Mouse (Mus musculus) hindbrain, embryonic 14.5 days (tissue): ENCODE data around the gene Tubg2. TPM values are rescaled to one million over a fixed set of nuclear protein-coding genes. Genes with fewer than 3 reads are reported as not detected.

ENCODE experiments used
- ATAC-seq: fragments of 200-750 bp; cut with Nextera tagmentation; 2 replicates; pipeline ENCODE4 v1.8.0; 2017; ENCODE audit warnings: moderate number of reproducible peaks, mild to moderate bottlenecking, moderate TSS enrichment, moderate library complexity; ENCODE audit not compliant: low FRiP score
- DNase-seq: peaks from one replicate; pipeline ENCODE4 v3.0.0-alpha.2; 2015; ENCODE audit warnings: low spot score
- H3K27ac ChIP-seq: fragments of 300-500 bp; sonication (generic); 2 replicates; pipeline ENCODE4 v1.5.1; 2014; ENCODE audit warnings: mild to moderate bottlenecking, moderate library complexity
- H3K27me3 ChIP-seq: fragments of 300-500 bp; sonication (generic); 2 replicates; pipeline ENCODE4 v1.6.1; 2014; ENCODE audit warnings: mild to moderate bottlenecking, low read length, mixed read lengths; ENCODE audit not compliant: control insufficient read depth, insufficient read depth
- H3K36me3 ChIP-seq: fragments of 300-500 bp; sonication (generic); replicated peaks from 2 replicates; pipeline ENCODE4 v1.6.1; 2014; ENCODE audit not compliant: control insufficient read depth, insufficient read depth
- H3K4me1 ChIP-seq: fragments of 300-500 bp; sonication (generic); replicated peaks from 2 replicates; pipeline ENCODE4 v1.6.1; 2014; ENCODE audit warnings: antibody characterized with exemption, low read length, mixed read lengths; ENCODE audit not compliant: control insufficient read depth, insufficient read depth
- H3K4me2 ChIP-seq: fragments of 300-500 bp; sonication (generic); replicated peaks from 2 replicates; pipeline ENCODE4 v1.6.1; 2014; ENCODE audit warnings: mild to moderate bottlenecking, moderate library complexity
- H3K4me3 ChIP-seq: fragments of 300-500 bp; sonication (generic); replicated peaks from 2 replicates; pipeline ENCODE4 v1.5.1; 2014; ENCODE audit warnings: mild to moderate bottlenecking, low read length
- H3K9ac ChIP-seq: fragments of 300-500 bp; sonication (generic); 2 replicates; pipeline ENCODE4 v1.6.1; 2014
- H3K9me3 ChIP-seq: fragments of 300-500 bp; sonication (generic); 2 replicates; pipeline ENCODE4 v1.6.1; 2016; ENCODE audit warnings: low read length; ENCODE audit not compliant: control insufficient read depth
- WGBS: fragments of 180-500 bp; shearing (Covaris S2); extraction: QIAGEN DNeasy Blood & Tissue Kit; methylation state at CpG from one replicate; pipeline ENCODE4 v1.1.7; 2014; 5-methylcytosine and 5-hydroxymethylcytosine counted together
- polyA plus RNA-seq: library from polyadenylated mRNA; unstranded; fragments of >200 nt; fragmentation: Nextera tagmentation; extraction: Ambion mirVana; gene quantifications from 2 replicates; pipeline ENCODE4 v1.2.1, GENCODE M21; 2014

Tubg2 gene
- polyA plus RNA-seq, 1 experiment from 2014 or later: 48.6 TPM

DNA sequence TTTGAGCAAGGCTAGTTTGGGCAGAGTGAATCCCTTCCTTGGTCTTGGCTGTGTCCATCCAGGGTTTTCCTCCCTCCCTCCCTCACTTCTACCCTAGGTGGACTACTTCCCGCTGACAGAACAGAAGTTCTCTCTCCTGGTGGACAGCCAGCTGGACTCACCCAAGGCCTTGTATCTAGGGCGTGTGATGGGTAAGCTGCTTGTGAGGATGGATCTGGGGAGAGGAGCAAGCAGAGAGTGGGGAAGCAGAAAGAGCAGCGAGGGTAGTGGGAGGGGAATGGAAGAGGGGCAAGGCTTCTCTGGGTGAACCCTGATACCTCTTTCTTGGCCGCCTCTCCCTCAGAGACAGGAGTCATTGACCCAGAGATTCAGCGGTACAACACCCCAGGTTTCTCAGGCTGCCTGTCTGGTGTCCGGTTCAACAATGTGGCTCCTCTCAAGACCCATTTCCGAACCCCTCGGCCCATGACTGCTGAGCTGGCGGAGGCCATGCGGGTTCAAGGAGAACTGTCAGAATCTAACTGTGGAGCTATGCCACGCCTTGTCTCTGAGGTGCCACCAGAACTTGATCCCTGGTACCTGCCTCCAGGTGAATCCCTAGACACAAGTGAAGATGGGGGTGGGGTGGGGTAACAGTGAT is 32.6 kb downstream of the Tubg2 start:
- Histone ChIP-seq H3K27ac (no peak overlapping the region), H3K4me1 (peaks cover 18% of the 10 kb centered on the region), H3K4me3 (no peak overlapping the region), H3K9ac (no peak overlapping the region), H3K27me3 (no peaks in the 10 kb centered on the region), H3K9me3 (no peaks in the 10 kb centered on the region), H3K36me3 (peaks cover 2% of the 10 kb centered on the region; the same call in 1 of the 2 replicates), H3K4me2 (no peak overlapping the region)
- no peak for ATAC-seq
- DNase-seq: no peak
- WGBS: 86% methylated on average over 11 of the region's 11 CpGs

DNA sequence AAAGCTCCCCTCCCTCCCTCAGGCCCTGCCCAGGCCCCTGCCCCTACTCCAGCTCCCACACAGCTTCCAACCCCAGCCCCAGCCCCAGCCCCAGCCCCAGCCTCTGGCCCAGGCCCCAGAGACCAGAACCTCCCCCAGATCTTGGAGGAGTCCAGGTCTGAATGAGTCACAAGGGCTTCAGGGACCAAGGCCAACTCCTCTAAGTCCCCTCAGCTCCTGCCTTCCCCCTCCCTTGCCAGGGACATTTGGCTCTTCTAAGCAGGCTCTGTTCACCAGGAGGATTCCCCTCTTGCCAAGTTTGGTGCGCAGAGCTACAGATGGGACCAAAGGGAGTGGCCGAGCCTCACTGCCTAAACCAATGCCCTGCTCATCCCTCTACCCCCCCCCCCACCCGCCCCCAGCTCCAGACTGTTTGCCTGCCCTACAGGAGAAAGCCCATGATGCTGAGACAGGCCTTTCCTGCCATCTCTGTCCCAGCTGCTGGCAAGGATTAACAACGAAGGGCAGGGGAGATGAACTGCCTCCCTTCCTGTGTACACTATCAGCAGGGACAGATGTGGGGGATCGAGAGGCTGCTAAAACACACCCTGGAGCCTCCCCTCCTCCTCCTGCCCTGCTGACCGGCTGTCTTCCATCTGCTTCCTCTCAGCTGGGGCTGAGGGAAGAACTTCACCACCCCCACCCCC is 33.9 kb downstream of the Tubg2 start:
- DNase-seq: peak; percentile 51
- WGBS: 11% methylated on average over 6 of the region's 6 CpGs
- Histone ChIP-seq H3K27me3 (no peaks in the 10 kb centered on the region), H3K9me3 (no peaks in the 10 kb centered on the region), H3K9ac (no peak overlapping the region; the same call in 1 of the 2 replicates), H3K4me2 (no peak overlapping the region), H3K4me3 (no peak overlapping the region), H3K27ac (peak overlapping the region; percentile 70), H3K4me1 (peaks cover 18% of the 10 kb centered on the region), H3K36me3 (peaks cover 10% of the 10 kb centered on the region; the same call in 1 of the 2 replicates)
- peak; percentile 81 for ATAC-seq

DNA sequence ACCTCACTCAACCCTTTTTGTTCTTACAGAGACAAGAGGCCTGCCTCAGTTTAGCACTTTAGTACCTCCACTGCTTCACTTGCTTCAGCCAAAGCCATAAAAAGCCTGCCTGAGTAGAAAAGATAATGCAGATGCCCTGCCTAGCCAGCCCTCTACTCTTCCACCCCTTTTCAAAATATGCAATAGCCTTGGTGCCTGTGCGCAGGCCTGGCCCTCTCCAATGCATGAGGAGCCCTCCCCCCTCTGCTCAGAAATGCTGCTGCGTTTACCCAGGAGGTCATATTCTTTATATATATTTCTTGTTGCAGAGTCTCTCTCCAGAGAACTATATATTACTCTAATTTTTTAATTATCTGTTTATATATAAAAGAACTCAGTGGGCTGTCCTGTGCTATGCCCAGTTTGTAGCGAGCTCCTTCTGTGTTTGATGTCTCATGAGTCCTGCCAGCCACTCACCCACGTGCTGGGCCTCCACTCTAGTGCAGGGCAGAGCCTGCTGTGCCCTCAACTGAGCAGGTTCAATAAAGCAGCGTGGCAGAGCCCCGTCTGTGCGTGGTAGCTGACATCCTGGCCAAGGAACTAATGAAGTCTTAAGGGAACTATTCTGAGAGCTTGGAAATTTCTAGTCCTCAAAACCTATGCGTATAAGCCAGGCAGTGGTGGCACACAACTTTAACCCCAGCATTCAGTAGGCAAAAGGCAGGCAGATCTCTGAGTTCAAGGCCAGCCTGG is 34.6 kb downstream of the Tubg2 start:
- H3K36me3 ChIP-seq: peaks cover 17% of the 10 kb centered on the region
- no peak for DNase-seq
- no peaks in the 10 kb centered on the region for H3K9me3 ChIP-seq
- H3K27me3 ChIP-seq: no peaks in the 10 kb centered on the region
- H3K27ac ChIP-seq: peak overlapping the region; percentile 70
- no peak overlapping the region; the same call in 1 of the 2 replicates for H3K9ac ChIP-seq
- ATAC-seq: 0 out of 2 replicates have a peak, but pooled peaks have one; percentile 24
- H3K4me1 ChIP-seq: peaks cover 18% of the 10 kb centered on the region
- H3K4me3 ChIP-seq: no peak overlapping the region
- 24% methylated on average over 8 of the region's 8 CpGs for WGBS
- H3K4me2 ChIP-seq: no peak overlapping the region

DNA sequence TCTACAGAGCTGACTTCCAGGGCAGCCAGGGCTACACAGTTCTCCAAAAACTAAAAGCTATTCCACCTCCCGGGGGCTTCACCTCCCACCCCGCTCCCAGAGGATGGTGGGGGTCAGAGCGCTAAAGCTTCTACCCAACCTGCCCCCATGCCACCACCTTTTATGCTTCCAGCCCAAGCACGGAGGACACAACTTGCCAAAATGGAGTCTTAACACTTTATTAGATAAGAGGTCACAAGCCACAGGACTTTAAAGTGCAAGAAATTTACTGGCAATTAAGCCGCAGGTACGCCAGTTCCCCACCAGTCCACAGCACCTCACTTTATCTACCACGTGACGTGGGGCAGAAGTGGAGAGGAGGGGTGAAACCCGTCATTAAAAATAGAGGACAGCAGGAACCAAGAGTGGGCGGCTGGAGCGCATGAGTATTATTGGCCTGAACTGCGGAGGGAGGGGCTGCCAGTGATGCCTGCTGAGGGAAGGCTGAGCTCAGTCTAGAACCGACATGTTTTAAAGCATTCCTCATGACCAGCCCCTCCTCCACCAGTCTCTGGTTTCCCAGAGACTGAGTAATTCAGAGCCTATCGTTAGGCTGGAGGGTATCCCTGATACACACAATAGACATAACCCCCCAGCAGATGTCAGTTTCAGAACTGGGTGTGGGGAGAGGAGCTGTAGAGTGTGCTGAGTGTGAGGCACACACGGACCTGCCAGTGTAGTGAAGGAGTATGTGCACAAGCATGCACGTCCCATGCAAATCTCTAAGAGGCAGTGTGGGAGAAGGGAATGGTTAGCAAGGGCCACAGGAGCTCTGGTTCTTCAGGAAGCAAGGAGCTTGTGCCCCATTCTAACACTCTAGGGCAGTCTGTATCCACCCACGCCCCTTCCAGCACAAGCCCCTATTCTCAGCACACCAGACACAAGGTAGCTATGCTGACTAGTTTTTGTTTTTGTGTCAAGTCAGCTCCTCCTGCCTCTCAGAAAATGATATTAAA is 35.5 kb downstream of the Tubg2 start:
- no peak for DNase-seq
- WGBS: 51% methylated on average over 17 of the region's 17 CpGs

DNA sequence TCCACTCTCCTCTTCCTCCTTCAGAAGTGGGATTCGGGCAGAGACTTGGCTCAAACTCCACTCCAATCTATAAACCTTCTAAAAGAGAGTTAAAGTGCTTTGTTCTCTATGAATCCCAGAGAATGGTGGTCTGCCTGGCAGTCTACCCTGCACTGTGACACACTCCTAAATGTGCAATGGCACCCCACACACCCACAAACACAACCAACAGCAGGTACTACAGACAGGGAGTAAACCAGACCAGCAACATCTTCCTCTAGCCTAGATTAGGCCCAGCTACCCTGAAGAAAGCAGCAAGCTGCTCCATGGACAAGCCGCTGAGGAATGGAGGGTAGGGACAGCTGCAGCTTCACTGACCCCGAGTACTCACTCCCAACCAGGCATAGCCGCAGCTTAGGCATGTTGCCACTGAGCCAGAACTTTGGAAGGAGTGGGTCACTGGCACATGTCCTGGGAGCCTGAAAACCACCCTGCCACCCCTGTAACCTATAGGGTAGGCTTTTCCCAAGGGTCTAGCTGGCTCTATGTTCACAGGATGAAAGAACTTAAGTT is 36.3 kb downstream of the Tubg2 start:
- 81% methylated on average over 4 of the region's 4 CpGs for WGBS
- Histone ChIP-seq H3K9ac (no peak overlapping the region), H3K36me3 (peaks cover 33% of the 10 kb centered on the region), H3K9me3 (no peaks in the 10 kb centered on the region), H3K27ac (no peak overlapping the region), H3K27me3 (no peaks in the 10 kb centered on the region), H3K4me1 (peaks cover 18% of the 10 kb centered on the region), H3K4me2 (no peak overlapping the region), H3K4me3 (no peak overlapping the region)
- no peak for ATAC-seq
- no peak for DNase-seq

More for the DNA sequence above, 35.5 kb downstream of the Tubg2 start:
- Histone ChIP-seq H3K27ac (0 out of 2 replicates have a peak overlapping the region, but pooled peaks have one; percentile 70), H3K27me3 (no peaks in the 10 kb centered on the region), H3K9me3 (no peaks in the 10 kb centered on the region), H3K4me2 (no peak overlapping the region), H3K4me3 (no peak overlapping the region), H3K36me3 (peaks cover 26% of the 10 kb centered on the region), H3K4me1 (peaks cover 18% of the 10 kb centered on the region), H3K9ac (no peak overlapping the region)
- no peak for ATAC-seq

DNA sequence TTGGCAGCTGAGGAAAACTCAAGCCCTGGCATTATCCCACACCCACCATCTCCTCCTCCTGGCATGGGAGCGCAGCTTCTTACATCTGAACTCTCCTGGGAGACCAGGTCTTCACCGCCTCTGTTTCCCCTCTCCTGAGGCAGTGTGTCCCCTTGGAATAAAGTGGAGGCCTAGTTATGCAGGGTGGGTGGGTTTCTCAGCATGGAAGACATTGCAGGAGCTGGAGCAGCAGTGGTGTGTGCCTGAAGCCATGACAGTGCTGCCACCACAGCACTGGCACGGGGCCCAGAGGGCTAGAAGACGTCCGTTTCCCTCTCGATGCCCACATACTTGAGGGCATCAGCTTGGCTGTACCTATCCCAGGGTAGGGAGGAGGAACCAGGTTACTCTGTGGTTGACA is 36.9 kb downstream of the Tubg2 start:
- Histone ChIP-seq H3K4me2 (no peak overlapping the region), H3K9ac (no peak overlapping the region), H3K9me3 (no peaks in the 10 kb centered on the region), H3K4me1 (peaks cover 18% of the 10 kb centered on the region), H3K27me3 (no peaks in the 10 kb centered on the region), H3K36me3 (peaks cover 38% of the 10 kb centered on the region), H3K4me3 (no peak overlapping the region), H3K27ac (no peak overlapping the region)
- no peak for DNase-seq
- WGBS: 90% methylated on average over 6 of the region's 6 CpGs
- ATAC-seq: no peak

DNA sequence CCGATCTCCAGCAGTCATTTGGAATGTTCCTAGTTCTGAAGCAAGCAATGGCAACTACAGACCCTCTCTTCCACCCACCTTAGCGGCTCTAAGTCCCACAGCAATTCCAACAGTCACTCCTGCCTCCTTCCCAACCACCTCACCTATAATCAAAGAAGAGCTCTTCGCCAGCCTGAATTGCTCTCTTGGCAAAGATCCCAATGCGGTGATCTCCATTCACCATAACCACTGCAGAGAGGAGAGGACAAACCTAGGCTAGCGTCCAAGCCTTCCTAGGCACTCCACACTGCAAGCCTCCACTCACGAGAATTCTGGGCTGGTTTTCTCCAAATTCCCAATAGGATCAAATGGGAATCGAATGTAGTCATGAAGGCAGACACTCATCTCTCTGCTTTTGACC is 37.4 kb downstream of the Tubg2 start:
- H3K36me3 ChIP-seq: peaks cover 43% of the 10 kb centered on the region
- no peak overlapping the region for H3K4me3 ChIP-seq
- H3K27ac ChIP-seq: no peak overlapping the region
- ATAC-seq: no peak
- H3K4me1 ChIP-seq: peaks cover 18% of the 10 kb centered on the region
- no peaks in the 10 kb centered on the region for H3K9me3 ChIP-seq
- H3K4me2 ChIP-seq: no peak overlapping the region
- no peak for DNase-seq
- H3K27me3 ChIP-seq: no peaks in the 10 kb centered on the region
- WGBS: 89% methylated on average over 7 of the region's 7 CpGs
- no peak overlapping the region for H3K9ac ChIP-seq

DNA sequence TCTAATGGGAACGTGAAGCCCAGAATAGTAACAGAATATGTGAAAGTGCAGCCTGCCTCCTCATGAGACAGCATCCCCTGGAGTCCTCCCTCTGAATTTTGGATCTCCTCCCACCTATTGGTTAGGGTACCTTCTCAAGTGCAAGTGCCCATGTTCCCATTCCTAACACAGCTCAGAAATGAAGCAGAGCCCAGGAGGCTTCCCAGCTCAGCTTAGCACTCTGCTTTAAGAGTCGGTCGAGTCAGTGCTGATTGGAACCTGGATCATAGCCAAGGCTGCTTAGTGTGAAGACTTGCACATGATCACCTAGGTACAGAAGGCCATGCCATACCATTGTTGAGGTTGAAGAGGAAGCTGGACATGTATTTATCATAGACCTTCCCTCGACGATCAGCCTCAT is 38.4 kb downstream of the Tubg2 start:
- Histone ChIP-seq H3K9ac (no peak overlapping the region), H3K9me3 (no peaks in the 10 kb centered on the region), H3K4me3 (no peak overlapping the region), H3K27me3 (no peaks in the 10 kb centered on the region), H3K4me1 (peaks cover 15% of the 10 kb centered on the region), H3K36me3 (peaks cover 53% of the 10 kb centered on the region), H3K4me2 (no peak overlapping the region), H3K27ac (no peak overlapping the region)
- DNase-seq (no peak), ATAC-seq (no peak)
- WGBS: 93% methylated on average over 5 of the region's 5 CpGs
